Mouse (Mus musculus) liver, adult (tissue): ENCODE data around the gene Lce3f.

Experiments used
- GATA4 ChIP-seq: IDR thresholded peaks from 2 replicates; pipeline ENCODE4 v1.6.1; 2014; ENCODE audit warnings: mild to moderate bottlenecking, low read length; ENCODE audit not compliant: insufficient replicate concordance

Gene Lce3f

DNA sequence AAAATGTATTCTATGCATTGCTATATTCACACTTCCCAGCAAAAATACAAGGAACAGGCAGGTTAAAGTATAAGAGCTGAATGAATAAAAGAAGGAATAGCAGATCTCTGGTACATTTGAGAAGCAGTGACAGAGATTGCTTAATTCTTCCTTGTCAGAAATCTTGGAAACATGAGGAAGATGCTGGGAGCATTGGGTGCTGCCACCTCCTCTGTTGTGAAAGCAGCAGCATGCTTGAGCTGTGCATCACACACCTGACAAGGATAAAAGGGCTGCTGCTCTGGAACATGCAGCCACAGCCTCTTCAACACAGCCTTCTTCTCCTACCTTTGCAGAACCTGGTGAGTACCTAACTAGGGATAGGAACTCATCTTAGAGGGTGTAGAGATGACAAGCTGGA is at the start of gene Lce3f:
Gene Lce3f (plus strand): TSS at position 301 of the 400 bp plus-strand sequence.
- no peak for TF ChIP-seq GATA4

DNA sequence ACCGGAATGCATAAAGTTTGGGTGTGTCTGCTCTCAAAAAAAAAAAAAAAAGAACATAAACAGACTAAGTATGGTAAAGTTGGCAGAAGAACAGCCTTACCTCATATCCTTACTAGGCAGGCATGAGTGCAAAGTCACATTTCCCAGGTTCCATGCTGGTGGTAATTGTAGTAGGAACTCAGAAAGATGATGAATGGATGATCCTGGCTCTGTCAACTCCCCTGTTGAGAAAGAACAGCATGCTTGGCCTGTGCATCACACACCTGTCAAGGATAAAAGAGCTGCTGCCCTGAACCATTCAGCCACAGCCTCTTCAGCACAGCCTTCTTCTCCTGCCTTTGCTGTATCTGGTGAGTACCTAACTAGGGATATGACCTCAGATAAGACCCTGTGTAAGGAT is 47.8 kb upstream of the Lce3f start, which contains the start of gene Lce3c:
Gene Lce3c (plus strand): TSS at position 301 of the 400 bp plus-strand sequence.
- TF ChIP-seq GATA4 = no peak

DNA sequence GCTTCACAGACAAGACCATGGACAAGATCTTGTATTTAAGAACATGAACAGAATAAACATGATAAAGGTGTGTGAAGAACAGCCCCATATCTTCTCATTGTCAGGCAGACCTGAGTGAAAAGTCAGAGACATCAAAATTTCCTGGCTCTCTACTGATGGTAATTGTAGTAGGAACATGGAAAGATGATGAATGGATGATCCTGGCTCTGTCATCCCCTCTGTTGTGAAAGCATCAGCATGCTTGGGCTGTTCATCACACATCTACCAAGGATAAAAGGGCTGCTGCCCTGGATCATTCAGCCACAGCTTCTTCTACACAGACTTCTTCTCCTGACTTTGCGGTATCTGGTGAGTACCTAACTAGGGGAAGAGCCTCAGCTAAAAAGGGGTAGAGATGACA is 34.9 kb upstream of the Lce3f start, which contains the start of gene Lce3d:
Gene Lce3d (plus strand): TSS at position 301 of the 400 bp plus-strand sequence.
- TF ChIP-seq GATA4 = no peak

DNA sequence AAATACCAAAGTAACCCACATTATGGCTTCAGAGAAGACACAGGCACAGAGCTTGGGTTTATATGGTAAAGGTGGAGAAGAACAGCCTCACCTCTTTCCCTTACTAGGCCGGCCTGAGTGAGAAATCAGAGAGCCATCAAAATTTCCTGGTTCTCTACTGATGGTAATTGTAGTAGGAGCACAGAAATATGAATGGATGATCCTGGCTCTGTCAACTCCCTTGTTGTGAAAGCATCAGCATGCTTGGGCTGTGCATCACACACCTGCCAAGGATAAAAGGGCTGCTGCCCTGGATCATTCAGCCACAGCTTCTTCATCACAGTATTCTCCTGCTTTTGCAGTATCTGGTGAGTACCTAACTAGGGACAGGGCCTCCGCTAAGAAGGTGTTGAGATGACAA is 25.3 kb upstream of the Lce3f start, which contains the start of gene Lce3e:
Gene Lce3e (plus strand): TSS at position 301 of the 400 bp plus-strand sequence.
- no peak for TF ChIP-seq GATA4

DNA sequence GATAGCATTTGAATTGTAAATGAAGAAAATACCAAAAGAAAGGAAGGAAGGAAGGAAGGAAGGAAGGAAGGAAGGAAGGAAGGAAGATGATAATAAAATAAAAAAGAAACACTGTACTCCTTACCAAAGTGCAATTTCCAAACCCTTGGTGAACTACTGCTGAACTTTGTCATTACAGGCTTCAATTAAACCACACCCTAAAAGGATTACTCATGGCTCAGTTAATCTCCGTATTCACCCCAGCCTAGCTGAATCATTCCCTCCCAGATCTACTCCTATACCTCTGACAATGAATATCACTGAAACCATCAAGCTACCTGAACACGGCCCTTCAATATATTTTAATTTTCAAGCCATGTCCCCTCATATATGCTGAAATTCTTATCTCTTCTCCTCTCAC is 13.5 kb upstream of the Lce3f start:
- TF ChIP-seq GATA4 = no peak

DNA sequence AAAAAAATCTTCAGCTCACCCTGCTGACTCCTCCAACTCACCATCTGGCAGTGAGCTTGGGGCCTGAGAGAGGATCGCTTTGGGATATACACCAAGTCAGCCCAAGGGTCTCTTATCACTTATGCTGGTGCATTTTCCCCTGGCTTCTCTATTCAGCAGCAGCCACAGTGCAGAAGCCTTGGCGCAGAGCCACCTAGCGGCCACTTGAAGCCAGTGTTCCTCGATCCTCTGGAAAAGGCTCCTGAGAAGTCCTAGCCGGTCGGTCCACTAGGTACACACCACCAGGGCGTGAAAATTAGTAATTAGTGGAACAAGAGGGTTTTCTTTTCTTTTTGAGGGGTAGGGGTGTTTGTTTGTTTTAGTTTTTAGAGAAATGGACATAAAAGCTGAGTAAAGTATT is 6.7 kb downstream of the Lce3f start:
- TF ChIP-seq GATA4 = no peak

DNA sequence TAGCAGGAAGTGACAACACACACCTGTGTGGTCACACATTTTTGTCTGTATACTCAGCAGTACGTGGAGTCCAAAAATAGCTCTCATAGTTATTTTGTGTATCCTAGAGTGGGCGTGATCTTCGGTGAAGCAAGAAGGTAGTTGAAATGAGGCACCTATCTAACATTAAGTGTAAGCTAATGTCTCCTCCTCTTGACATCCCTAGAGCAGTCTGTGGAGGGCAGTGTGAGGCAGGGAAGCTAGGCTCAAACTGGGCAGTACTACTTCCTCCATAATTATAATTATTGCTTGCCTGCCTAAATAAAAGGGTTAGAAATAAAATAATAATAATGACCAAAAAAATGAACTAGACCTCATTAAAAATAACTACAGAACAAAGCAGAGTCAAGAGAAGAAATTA is 8.6 kb downstream of the Lce3f start:
- TF ChIP-seq GATA4 = no peak

DNA sequence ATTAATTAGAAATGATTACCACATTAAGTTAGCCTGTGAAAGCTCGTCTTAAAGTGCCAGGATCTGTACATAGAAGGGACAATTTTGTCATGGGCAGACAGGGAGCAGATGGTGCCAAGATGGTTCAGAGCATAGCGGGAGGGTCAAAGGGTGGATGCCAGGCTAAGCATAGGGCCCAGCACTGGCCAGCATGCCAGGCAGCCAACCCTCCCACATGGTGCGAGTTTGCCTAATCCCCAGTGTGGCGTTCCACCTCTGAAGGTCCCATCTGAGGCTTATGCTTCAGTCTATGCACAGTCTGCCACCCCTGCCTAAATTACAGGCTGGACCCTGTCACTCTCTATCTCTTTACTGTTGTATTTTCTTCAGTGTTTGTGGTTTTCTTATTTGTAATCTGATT is 10.8 kb downstream of the Lce3f start:
- no peak for TF ChIP-seq GATA4

DNA sequence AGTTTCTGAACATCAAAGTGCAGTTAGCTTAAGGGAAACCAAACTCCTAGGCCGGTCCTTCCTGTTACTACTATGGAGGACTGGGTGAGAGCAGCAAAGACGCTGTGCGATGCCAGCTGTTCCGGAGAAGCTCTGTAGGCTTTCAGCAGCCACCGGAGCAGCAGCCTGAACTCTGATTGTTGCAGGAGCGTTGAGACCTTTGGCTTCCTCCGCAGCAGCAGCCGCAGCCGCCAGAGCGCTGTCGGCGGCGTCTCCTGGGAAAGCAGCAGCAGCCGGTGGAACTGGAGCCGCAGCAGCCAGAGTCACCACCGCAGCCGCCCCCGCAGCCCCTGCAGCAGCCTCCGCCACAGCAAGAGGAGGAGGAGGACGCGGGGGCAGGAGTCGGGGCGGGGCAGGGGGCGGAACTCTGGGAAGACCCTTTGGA is 22.4 kb downstream of the Lce3f start:
- no peak for TF ChIP-seq GATA4

DNA sequence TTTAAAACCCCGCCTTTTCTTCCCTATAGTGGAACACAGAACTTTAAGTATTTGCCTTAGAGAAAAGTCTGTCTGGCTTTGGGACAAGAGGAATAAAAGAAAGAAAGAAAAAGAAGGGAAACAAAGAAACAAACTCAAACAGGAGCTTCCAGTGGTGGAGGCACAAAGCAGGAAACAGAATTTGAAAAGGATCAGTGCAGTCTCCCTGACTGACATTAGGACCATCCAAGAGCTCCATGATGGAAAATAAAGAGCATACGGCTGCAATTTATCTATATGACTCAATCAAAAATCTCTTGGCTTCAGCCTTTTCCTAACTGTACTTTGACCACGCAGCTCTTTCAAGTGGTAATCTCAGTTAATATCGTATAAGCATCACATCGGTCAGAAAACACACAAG is 22.8 kb downstream of the Lce3f start:
- TF ChIP-seq GATA4 = no peak

DNA sequence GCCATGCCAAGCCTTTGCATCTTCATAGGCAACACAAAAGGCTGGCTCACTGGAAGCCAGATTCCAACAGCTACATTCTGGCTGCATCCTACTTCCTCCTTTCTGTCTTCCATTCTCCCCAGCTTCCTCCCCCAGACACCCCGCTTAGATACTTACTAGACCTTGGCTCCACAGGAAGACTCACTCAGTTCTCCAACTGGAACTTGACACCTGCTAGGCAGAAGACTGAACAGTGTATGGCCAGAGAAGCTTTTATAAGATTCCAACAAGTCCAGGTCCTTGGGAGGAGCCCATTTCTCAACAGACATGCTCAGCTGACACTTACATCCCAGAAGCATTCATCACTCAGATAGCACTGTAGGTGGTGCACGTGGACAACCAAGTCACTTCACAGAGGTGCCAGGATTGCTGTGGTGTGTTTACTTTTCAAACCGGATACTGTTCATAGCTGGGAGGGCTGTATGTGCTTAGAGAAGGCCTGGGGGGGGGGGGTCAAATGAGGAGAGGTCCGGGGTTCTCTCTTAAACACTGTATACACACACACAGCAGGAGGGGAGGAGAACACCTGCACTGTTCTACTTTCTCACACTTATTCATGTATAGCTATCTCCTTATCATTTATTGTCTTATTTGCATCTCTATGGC is 23.6 kb downstream of the Lce3f start, which contains the start of gene Crct1:
Gene Crct1 (minus strand): TSS at position 228 of the 645 bp plus-strand sequence.
- no peak for TF ChIP-seq GATA4

DNA sequence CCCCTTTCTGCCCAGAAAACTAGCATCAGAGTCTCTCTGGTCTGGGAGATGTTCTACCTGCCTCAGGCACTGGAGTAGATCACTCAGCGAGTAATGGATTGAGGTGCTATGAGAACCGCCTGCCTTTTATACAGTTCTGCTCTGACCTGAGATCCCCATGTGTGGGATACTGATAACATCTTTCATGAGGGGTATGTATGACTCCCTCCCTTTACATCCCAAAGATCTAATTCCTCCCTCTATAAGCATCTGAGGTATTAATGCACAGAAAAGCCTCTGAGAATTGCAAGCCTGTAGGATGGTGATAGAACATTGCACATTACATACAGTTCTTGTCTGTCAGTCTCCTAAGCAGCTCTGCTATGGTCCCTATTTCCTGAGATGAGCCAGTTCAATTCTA is 26.9 kb downstream of the Lce3f start, which contains the start of gene Lce1m:
Gene Lce1m (minus strand): TSS at position 101 of the 400 bp plus-strand sequence.
- no peak for TF ChIP-seq GATA4

DNA sequence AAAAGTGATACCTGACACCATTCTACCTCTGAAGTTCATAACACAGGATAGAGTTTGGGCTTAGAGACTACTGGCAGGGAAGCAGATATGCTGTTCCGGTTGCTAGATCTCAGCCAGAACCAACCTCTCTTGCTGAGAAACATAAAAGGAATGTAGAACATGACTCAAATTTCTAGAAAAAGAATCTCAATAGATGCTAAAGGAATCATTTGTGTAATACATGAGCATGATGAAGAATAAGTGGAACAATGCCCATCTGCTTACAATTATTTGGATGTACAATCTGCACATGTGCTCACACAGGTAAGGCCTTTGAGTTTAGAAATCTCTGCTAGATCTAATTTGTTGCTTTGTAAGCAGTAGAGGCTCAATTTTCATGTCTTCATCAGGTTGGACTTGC is 29.1 kb downstream of the Lce3f start:
- TF ChIP-seq GATA4 = no peak

DNA sequence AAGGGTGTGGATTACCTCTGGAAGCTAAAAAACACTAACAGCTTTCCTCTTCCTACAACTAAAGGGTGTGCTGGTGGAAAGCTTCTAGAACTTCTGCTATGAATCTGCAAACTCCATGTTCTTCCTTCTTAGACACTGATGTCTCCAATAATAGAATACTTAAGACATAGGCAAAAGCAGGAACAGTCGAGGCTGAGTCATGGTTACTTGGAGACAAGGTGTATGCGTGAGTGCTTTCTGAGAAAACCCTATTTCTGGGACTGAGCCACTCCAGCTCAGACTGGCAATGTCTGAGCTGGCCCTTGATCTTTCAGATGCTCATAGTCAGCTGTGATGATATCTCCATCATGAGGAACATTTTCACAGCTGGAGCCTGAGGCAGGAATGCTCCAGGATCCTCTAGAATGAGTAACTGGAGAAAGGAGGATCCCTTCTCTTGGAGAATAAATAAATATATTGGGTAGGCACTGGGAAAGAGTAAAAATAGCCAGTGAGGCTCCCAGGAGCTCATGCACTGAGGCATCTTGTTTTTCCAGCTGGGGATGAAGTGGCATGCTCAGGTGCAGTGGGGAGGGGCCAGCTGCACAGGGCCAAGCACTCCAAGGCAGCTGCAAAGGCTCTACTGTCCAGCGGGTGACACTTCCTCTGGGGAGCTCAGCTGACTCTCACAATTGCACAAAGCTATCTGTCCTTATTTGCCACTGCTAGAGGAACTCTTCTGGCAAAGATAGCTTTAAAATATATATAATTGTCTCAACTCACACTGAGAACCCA is 31.6 kb downstream of the Lce3f start:
- TF ChIP-seq GATA4 = no peak

DNA sequence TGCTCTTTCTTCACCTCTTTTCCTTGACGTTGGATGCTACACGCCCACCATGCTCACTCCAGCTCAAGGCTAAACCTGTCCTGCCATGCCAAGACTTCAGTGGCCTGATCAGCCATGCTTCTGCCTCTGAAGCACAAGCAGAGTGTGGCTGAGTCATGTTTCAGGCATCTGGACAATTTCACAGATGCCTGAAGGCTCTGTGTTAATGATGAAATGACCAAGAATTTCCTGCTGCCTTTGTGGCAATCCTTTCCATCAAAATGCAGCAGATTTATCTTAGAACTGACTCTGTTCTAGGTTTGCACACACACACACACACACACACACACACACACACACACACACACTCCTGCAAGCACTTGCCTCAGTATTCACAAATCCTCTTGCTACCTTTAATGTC is 33.5 kb downstream of the Lce3f start:
- no peak for TF ChIP-seq GATA4

DNA sequence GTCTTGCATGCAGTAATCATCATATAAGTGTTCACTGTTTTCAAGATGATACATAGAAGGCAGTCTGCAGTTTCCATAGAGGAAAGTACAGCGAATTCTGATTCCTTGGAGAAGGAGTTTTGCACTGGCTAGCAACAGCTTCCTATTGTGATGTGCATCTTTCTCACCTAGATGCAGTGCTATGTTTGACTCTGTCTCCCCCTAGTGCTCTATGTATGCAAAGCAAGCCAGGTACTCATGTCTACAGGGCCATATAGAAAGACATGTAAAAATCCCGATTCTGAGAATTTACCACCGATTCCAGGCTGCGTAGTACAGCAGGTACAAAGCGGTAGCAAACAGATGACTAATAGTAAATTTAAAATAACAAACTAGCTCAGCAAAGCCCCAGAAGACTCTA is 39.4 kb downstream of the Lce3f start:
- TF ChIP-seq GATA4 = no peak
